Mouse (Mus musculus) MEL (cell line): ENCODE measurements around the gene Il25. TPM values are rescaled to one million over a fixed set of nuclear protein-coding genes. Genes with fewer than 3 reads are reported as not detected.
A peak's percentile ranks its signal among the peaks of the same experiment; 100 is the strongest.

Experiments
- DNase-seq: peaks from one replicate; pipeline ENCODE4 v3.0.0; 2011; ENCODE audit warnings: low read depth, low spot score
- H3K27ac ChIP-seq: 2 replicates; pipeline ENCODE4 v1.5.1; 2012; ENCODE audit warnings: low read depth, mild to moderate bottlenecking, control low read depth, low read length, moderate library complexity; ENCODE audit not compliant: control insufficient read depth
- H3K27me3 ChIP-seq, 2 experiments: fragments of 150-350 bp in 1 of 2; sonication (generic) in 1 of 2; 2 replicates each; pipeline ENCODE4 v1.6.1; 2012; ENCODE audit warnings: low read length in 2 of 2, mild to moderate bottlenecking in 2 of 2, improper control_type of control experiment in 1 of 2, moderate library complexity in 1 of 2; ENCODE audit not compliant: insufficient read depth in 2 of 2, control insufficient read depth in 1 of 2
- H3K36me3 ChIP-seq, 2 experiments: 2 replicates each; pipeline ENCODE4 v1.6.1; 2012 to 2014; ENCODE audit warnings: low read length in 2 of 2, improper control_type of control experiment in 1 of 2, inconsistent platforms in 1 of 2, mild to moderate bottlenecking in 1 of 2; ENCODE audit not compliant: insufficient read depth in 2 of 2, control insufficient read depth in 1 of 2
- H3K4me1 ChIP-seq, 2 experiments: fragments of 150-350 bp in 1 of 2; sonication (generic) in 1 of 2; 2 replicates each; pipeline ENCODE4 v1.6.1; 2012; ENCODE audit warnings: low read length in 2 of 2, improper control_type of control experiment in 1 of 2, mild to moderate bottlenecking in 1 of 2; ENCODE audit not compliant: insufficient read depth in 2 of 2, control insufficient read depth in 1 of 2
- H3K4me3 ChIP-seq, 2 experiments: fragments of 150-350 bp in 1 of 2; sonication (generic) in 1 of 2; 2 replicates each; pipeline ENCODE4 v1.5.1; 2012; ENCODE audit warnings: low read depth in 2 of 2, low read length in 2 of 2, mild to moderate bottlenecking in 2 of 2, moderate library complexity in 2 of 2, control low read depth in 1 of 2, improper control_type of control experiment in 1 of 2; ENCODE audit not compliant: control insufficient read depth in 1 of 2, insufficient read depth in 1 of 2
- H3K79me2 ChIP-seq: 2 replicates; pipeline ENCODE4 v1.6.1; 2012; ENCODE audit warnings: mild to moderate bottlenecking, low read length, moderate library complexity; ENCODE audit not compliant: control insufficient read depth, poor library complexity, insufficient read depth
- H3K9ac ChIP-seq: 2 replicates; pipeline ENCODE4 v1.6.1; 2012; ENCODE audit warnings: low read depth, mild to moderate bottlenecking, control low read depth, low read length, moderate library complexity; ENCODE audit not compliant: control insufficient read depth, poor library complexity, severe bottlenecking
- H3K9me3 ChIP-seq: fragments of 150-350 bp; sonication (generic); replicated peaks from 2 replicates; pipeline ENCODE4 v1.6.1; 2012; ENCODE audit warnings: mild to moderate bottlenecking, low read length, improper control_type of control experiment, moderate library complexity; ENCODE audit not compliant: insufficient read depth
- CTCF ChIP-seq, 3 experiments: IDR thresholded peaks in 2 of 3; conservative IDR thresholded peaks in 1 of 3; 2 replicates each; pipeline ENCODE4 v1.5.1; 2011 to 2012; ENCODE audit warnings: low read length in 3 of 3, low read depth in 2 of 3, mild to moderate bottlenecking in 2 of 3, improper control_type of control experiment in 1 of 3, inconsistent platforms in 1 of 3, mixed read lengths in 1 of 3, moderate library complexity in 1 of 3; ENCODE audit not compliant: control insufficient read depth in 1 of 3, insufficient read depth in 1 of 3, poor library complexity in 1 of 3, severe bottlenecking in 1 of 3
- E2F4 ChIP-seq: IDR thresholded peaks from 2 replicates; pipeline ENCODE4 v1.6.1; 2011; ENCODE audit warnings: low read depth, low read length, improper control_type of control experiment, borderline replicate concordance
- ELF1 ChIP-seq: IDR thresholded peaks from 2 replicates; pipeline ENCODE4 v1.6.1; 2014; ENCODE audit warnings: low read depth, mild to moderate bottlenecking, inconsistent platforms, low read length, improper control_type of control experiment, moderate library complexity
- GABPA ChIP-seq: IDR thresholded peaks from 2 replicates; pipeline ENCODE4 v1.6.1; 2012; ENCODE audit warnings: low read depth, mild to moderate bottlenecking, inconsistent platforms, low read length, improper control_type of control experiment, moderate library complexity
- GATA1 ChIP-seq: IDR thresholded peaks from 2 replicates; pipeline ENCODE4 v1.6.1; 2011; ENCODE audit warnings: low read depth, low read length, improper control_type of control experiment
- KAT2A ChIP-seq: conservative IDR thresholded peaks from 2 replicates; pipeline ENCODE4 v1.6.1; 2012; ENCODE audit warnings: low read depth, low read length, improper control_type of control experiment, inconsistent platforms
- MAFK ChIP-seq: IDR thresholded peaks from 2 replicates; pipeline ENCODE4 v1.6.1; 2011; ENCODE audit warnings: low read depth, mild to moderate bottlenecking, low read length, improper control_type of control experiment, borderline replicate concordance
- MEF2A ChIP-seq: IDR thresholded peaks from 2 replicates; pipeline ENCODE4 v1.6.1; 2014; ENCODE audit warnings: low read depth, mild to moderate bottlenecking, inconsistent platforms, low read length, improper control_type of control experiment; ENCODE audit not compliant: poor library complexity, insufficient replicate concordance, severe bottlenecking; ENCODE audit errors: extremely low read depth
- MXI1 ChIP-seq: IDR thresholded peaks from 2 replicates; pipeline ENCODE4 v1.6.1; 2011; ENCODE audit warnings: mild to moderate bottlenecking, low read depth, low read length, improper control_type of control experiment
- RAD21 ChIP-seq: IDR thresholded peaks from 2 replicates; pipeline ENCODE4 v1.6.1; 2011; ENCODE audit warnings: mild to moderate bottlenecking, low read depth, low read length, improper control_type of control experiment
- SIN3A ChIP-seq: IDR thresholded peaks from 2 replicates; pipeline ENCODE4 v1.6.1; 2012; ENCODE audit warnings: low read length, improper control_type of control experiment, inconsistent platforms
- SMC3 ChIP-seq: IDR thresholded peaks from 2 replicates; pipeline ENCODE4 v1.6.1; 2011; ENCODE audit warnings: low read depth, low read length, improper control_type of control experiment
- TCF12 ChIP-seq: IDR thresholded peaks from 2 replicates; pipeline ENCODE4 v1.6.1; 2014; ENCODE audit warnings: low read depth, mild to moderate bottlenecking, inconsistent platforms, low read length, improper control_type of control experiment, moderate library complexity
- ZC3H11A ChIP-seq: IDR thresholded peaks from 2 replicates; pipeline ENCODE4 v1.6.1; 2012; ENCODE audit warnings: low read depth, mild to moderate bottlenecking, inconsistent platforms, low read length, improper control_type of control experiment
- polyA plus RNA-seq, 2 experiments: library from polyadenylated mRNA; stranded (reverse) in 1 of 2; unstranded in 1 of 2; fragments of >175 nt in 1 of 2; fragments of >200 nt in 1 of 2; gene quantifications; 2 replicates each; pipeline versions ENCODE4 v1.2.1 to v1.2.4; 2012; ENCODE audit warnings: low replicate concordance in 2 of 2, low read depth in 1 of 2; ENCODE audit not compliant: insufficient read length in 2 of 2, insufficient read depth in 1 of 2, missing spikeins in 1 of 2
- total RNA-seq: library from RNA; depleted of rRNA; stranded (reverse); fragments of 300-350 nt; gene quantifications from 2 replicates; pipeline ENCODE4 v1.2.3, GENCODE M21; 2012

The Il25 gene
- total and polyA plus RNA-seq, 3 experiments: not detected

GRCm38 (mm10) chr14:54939434-54940175, 7.1 kb downstream of the Il25 start:
- Histone ChIP-seq H3K27me3 (peaks cover 0 to 1% of the 10 kb centered on the region in 2 experiments; a peak in 1 of 4 replicates), H3K9me3 (no peaks in the 10 kb centered on the region), H3K4me3 (no peak overlapping the region), H3K36me3 (peaks cover 0 to 5% of the 10 kb centered on the region in 2 experiments; a peak in 1 of 4 replicates), H3K79me2 (no peaks in the 10 kb centered on the region), H3K4me1 (peaks cover 0 to 8% of the 10 kb centered on the region in 2 experiments; a peak in 1 of 4 replicates), H3K9ac (no peak overlapping the region), H3K27ac (no peak overlapping the region)
- TF ChIP-seq ZC3H11A: peak; percentile 69
- TF ChIP-seq GABPA: no peak
- no peak for TF ChIP-seq SIN3A
- no peak for TF ChIP-seq GATA1
- no peak for TF ChIP-seq KAT2A
- no peak for TF ChIP-seq TCF12
- TF ChIP-seq E2F4: no peak
- peak; percentile 83 for TF ChIP-seq RAD21
- TF ChIP-seq CTCF (IDR thresholded peaks at IDR 0.05 in 2 of 3, conservative IDR thresholded peaks at IDR 0.05 in 1 of 3; ENCODE audit: control insufficient read depth in 1 of 3, insufficient read depth in 1 of 3, low read depth in 2 of 3, low read length in 3 of 3, poor library complexity in 1 of 3, severe bottlenecking in 1 of 3): peak; percentile 87 to 94 (median 88)
- TF ChIP-seq SMC3: peak; percentile 89
- no peak for TF ChIP-seq MXI1
- no peak for TF ChIP-seq MAFK
- DNase-seq: peak; percentile 68

- H3K9ac ChIP-seq: no peak overlapping the region
- TF ChIP-seq MXI1 (no peak), MEF2A (no peak), ELF1 (no peak)
- TF ChIP-seq, all 39 proteins: peak for 0
- no peak overlapping the region for H3K4me3 ChIP-seq
- no peaks in the 10 kb centered on the region for H3K9me3 ChIP-seq
- no peak for DNase-seq
- no peaks in the 10 kb centered on the region for H3K79me2 ChIP-seq
- H3K4me1 ChIP-seq: peaks cover 0 to 8% of the 10 kb centered on the region in 2 experiments; a peak in 1 of 4 replicates
- 0 out of 4 replicates have a peak, but pooled peaks cover 0 to under 1% of the 10 kb centered on the region in 2 experiments for H3K27me3 ChIP-seq
- peaks cover 0 to 5% of the 10 kb centered on the region in 2 experiments; a peak in 1 of 4 replicates for H3K36me3 ChIP-seq
- H3K27ac ChIP-seq: no peak overlapping the region
Measured at GRCm38 (mm10) chr14:54940176-54940530, 7.7 kb downstream of the Il25 start.
